Mouse (Mus musculus) hindbrain, embryonic 16.5 days (tissue): ENCODE results near the gene Mpo. TPM values are rescaled to one million over a fixed set of nuclear protein-coding genes. Genes with fewer than 3 reads are reported as not detected.

Experiments
- ATAC-seq: fragments of 200-750 bp; cut with Nextera tagmentation; 2 replicates; pipeline ENCODE4 v1.8.0; 2017; ENCODE audit warnings: moderate TSS enrichment, moderate library complexity
- H3K27ac ChIP-seq: fragments of 300-500 bp; sonication (generic); 2 replicates; pipeline ENCODE4 v1.5.1; 2014; ENCODE audit warnings: low read depth, mild to moderate bottlenecking, control low read depth, low read length, moderate library complexity
- H3K27me3 ChIP-seq: fragments of 300-500 bp; sonication (generic); replicated peaks from 2 replicates; pipeline ENCODE4 v1.6.1; 2014; ENCODE audit warnings: low read length; ENCODE audit not compliant: control insufficient read depth, insufficient read depth
- H3K36me3 ChIP-seq: fragments of 300-500 bp; sonication (generic); 2 replicates; pipeline ENCODE4 v1.6.1; 2014; ENCODE audit warnings: mild to moderate bottlenecking, low read length, moderate library complexity, mixed read lengths; ENCODE audit not compliant: control insufficient read depth, insufficient read depth
- H3K4me1 ChIP-seq: fragments of 300-500 bp; sonication (generic); 2 replicates; pipeline ENCODE4 v1.6.1; 2014; ENCODE audit warnings: low read depth, low read length; ENCODE audit not compliant: control insufficient read depth, insufficient read depth
- H3K4me2 ChIP-seq: fragments of 300-500 bp; sonication (generic); 2 replicates; pipeline ENCODE4 v1.6.1; 2014; ENCODE audit warnings: mild to moderate bottlenecking, low read length, control low read depth, moderate library complexity
- H3K4me3 ChIP-seq: fragments of 300-500 bp; sonication (generic); 2 replicates; pipeline ENCODE4 v1.5.1; 2014; ENCODE audit warnings: mild to moderate bottlenecking, low read length, control low read depth, moderate library complexity
- H3K9ac ChIP-seq: fragments of 300-500 bp; sonication (generic); 2 replicates; pipeline ENCODE4 v1.6.1; 2014; ENCODE audit warnings: low read depth, mild to moderate bottlenecking, control low read depth, low read length, moderate library complexity
- H3K9me3 ChIP-seq: fragments of 300-500 bp; sonication (generic); 2 replicates; pipeline ENCODE4 v1.6.1; 2014; ENCODE audit warnings: mild to moderate bottlenecking, low read length, moderate library complexity; ENCODE audit not compliant: control insufficient read depth
- WGBS: fragments of 180-500 bp; shearing (Covaris S2); extraction: QIAGEN DNeasy Blood & Tissue Kit; methylation state at CpG from one replicate; pipeline ENCODE4 v1.1.7; 2014; 5-methylcytosine and 5-hydroxymethylcytosine counted together
- polyA plus RNA-seq: library from polyadenylated mRNA; unstranded; fragments of >200 nt; fragmentation: Nextera tagmentation; extraction: Ambion mirVana; gene quantifications from 2 replicates; pipeline ENCODE4 v1.2.1, GENCODE M21; 2015

The Mpo gene
- polyA plus RNA-seq, 1 experiment from 2014 or later, result 0.10 TPM

GRCm38 (mm10) chr11:87778915-87779314 is 14.5 kb upstream of the Mpo start:
- no peak overlapping the region for H3K27ac ChIP-seq
- H3K4me3 ChIP-seq, result peak overlapping the region; percentile 34; the same call in 1 of the 2 replicates
- H3K9me3 ChIP-seq, result no peaks in the 10 kb centered on the region
- whole genome bisulfite sequencing, result 41% methylated on average over 12 of the region's 12 CpGs
- H3K27me3 ChIP-seq, result no peaks in the 10 kb centered on the region; the same call in 1 of the 2 replicates
- H3K4me2 ChIP-seq, result peak overlapping the region; percentile 60
- peak overlapping the region; percentile 62 for H3K9ac ChIP-seq
- ATAC-seq, result 0 out of 2 replicates have a peak, but pooled peaks have one; percentile 25
- H3K36me3 ChIP-seq, result peaks cover 17% of the 10 kb centered on the region
- H3K4me1 ChIP-seq, result peaks cover 8% of the 10 kb centered on the region; the same call in 1 of the 2 replicates

GRCm38 (mm10) chr11:87779392-87779791 is 14.0 kb upstream of the Mpo start:
- no peak for ATAC-seq
- H3K9me3 ChIP-seq, result no peaks in the 10 kb centered on the region
- no peak overlapping the region for H3K9ac ChIP-seq
- WGBS, result 81% methylated on average over 4 of the region's 4 CpGs
- peaks cover 17% of the 10 kb centered on the region for H3K36me3 ChIP-seq
- H3K4me1 ChIP-seq, result peaks cover 8% of the 10 kb centered on the region; the same call in 1 of the 2 replicates
- H3K27ac ChIP-seq, result no peak overlapping the region
- H3K4me2 ChIP-seq, result no peak overlapping the region
- H3K27me3 ChIP-seq, result no peaks in the 10 kb centered on the region; the same call in 1 of the 2 replicates
- no peak overlapping the region for H3K4me3 ChIP-seq

- Histone ChIP-seq H3K27ac (no peak overlapping the region), H3K4me3 (no peak overlapping the region), H3K9ac (no peak overlapping the region), H3K4me1 (peaks cover 8% of the 10 kb centered on the region; the same call in 1 of the 2 replicates), H3K9me3 (no peaks in the 10 kb centered on the region), H3K27me3 (no peaks in the 10 kb centered on the region; the same call in 1 of the 2 replicates), H3K4me2 (no peak overlapping the region), H3K36me3 (peaks cover 15% of the 10 kb centered on the region)
- no peak for ATAC-seq
- 83% methylated on average over 8 of the region's 8 CpGs for WGBS
Measured at GRCm38 (mm10) chr11:87780130-87780529, 13.3 kb upstream of the Mpo start.

DNA sequence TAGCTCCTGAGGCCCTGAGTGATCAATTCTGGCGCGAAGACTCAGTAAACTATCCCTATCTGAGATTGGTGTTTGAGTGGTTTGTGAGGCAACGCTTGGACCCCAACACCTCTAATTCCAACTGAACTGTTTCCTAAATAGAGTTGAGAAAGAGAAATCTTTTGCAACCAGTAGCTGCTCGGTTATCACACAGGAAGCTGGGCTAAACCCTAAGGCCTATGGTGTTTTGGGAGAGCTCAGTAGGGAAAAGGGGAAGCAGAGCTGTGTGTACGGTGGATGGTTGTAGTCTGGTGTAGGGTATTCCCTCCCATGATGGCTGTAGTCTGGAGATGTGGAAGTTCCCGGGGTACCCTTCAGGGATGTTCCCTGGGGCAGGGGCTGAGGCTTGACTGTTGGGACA is 3.3 kb upstream of the Mpo start:
- Histone ChIP-seq H3K4me3 (no peak overlapping the region), H3K36me3 (peaks cover under 1% of the 10 kb centered on the region; the same call in 1 of the 2 replicates), H3K27ac (no peak overlapping the region), H3K4me1 (no peaks in the 10 kb centered on the region), H3K9ac (no peak overlapping the region), H3K9me3 (no peaks in the 10 kb centered on the region), H3K27me3 (no peaks in the 10 kb centered on the region), H3K4me2 (no peak overlapping the region)
- WGBS, result 93% methylated on average over 6 of the region's 6 CpGs
- no peak for ATAC-seq

GRCm38 (mm10) chr11:87801711-87802275 is 8.4 kb downstream of the Mpo start:
- no peak for ATAC-seq
- no peaks in the 10 kb centered on the region for H3K36me3 ChIP-seq
- no peak overlapping the region for H3K4me2 ChIP-seq
- no peak overlapping the region for H3K27ac ChIP-seq
- no peaks in the 10 kb centered on the region for H3K27me3 ChIP-seq
- H3K4me3 ChIP-seq, result no peak overlapping the region
- H3K4me1 ChIP-seq, result no peaks in the 10 kb centered on the region; the same call in 1 of the 2 replicates
- WGBS, result 87% methylated on average over 22 of the region's 22 CpGs
- no peaks in the 10 kb centered on the region for H3K9me3 ChIP-seq
- no peak overlapping the region for H3K9ac ChIP-seq

DNA sequence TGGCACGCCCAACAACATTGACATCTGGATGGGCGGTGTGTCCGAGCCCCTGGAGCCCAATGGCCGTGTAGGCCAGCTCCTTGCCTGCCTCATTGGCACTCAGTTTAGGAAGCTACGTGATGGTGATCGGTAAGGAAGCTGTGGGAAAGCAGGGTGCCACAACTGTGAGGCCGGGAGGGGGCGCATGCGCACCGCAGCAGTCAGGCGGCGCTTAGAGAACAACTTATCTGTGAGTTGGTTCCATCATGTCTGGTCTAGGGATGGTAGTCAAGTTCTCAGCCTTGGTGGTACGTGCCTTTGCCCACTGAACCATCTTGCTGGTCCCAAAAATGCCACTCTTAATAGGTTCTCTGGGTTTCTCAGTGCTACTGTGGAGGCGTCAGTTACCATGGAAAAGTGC is 9.2 kb downstream of the Mpo start:
- H3K36me3 ChIP-seq, result no peaks in the 10 kb centered on the region
- H3K27ac ChIP-seq, result no peak overlapping the region
- no peaks in the 10 kb centered on the region for H3K9me3 ChIP-seq
- H3K9ac ChIP-seq, result no peak overlapping the region
- no peak overlapping the region for H3K4me3 ChIP-seq
- H3K4me1 ChIP-seq, result no peaks in the 10 kb centered on the region
- H3K4me2 ChIP-seq, result no peak overlapping the region
- 58% methylated on average over 14 of the region's 14 CpGs for WGBS
- no peaks in the 10 kb centered on the region for H3K27me3 ChIP-seq
- no peak for ATAC-seq

DNA sequence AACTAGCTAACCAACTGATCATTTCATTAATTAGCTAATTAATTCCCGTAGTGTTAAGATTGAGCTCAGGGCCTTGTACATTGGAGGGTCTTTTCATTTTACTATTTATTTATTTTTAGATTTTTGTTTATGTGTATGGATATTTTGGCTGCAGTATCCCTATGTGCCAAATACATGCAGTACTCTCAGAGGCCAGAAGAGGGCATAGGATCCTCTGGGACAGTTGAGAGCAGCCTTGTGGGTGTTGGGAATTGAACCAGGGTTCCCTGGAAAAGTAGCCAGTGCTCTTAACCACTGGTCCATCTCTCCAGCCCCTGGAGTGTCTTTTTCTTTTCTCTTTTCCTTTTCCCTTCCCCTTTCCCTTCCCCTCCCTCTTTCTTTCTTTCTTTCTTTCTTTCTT is 12.1 kb downstream of the Mpo start:
- WGBS, result 78% methylated on average over 1 of the region's 1 CpGs
- H3K36me3 ChIP-seq, result no peaks in the 10 kb centered on the region
- H3K9me3 ChIP-seq, result no peaks in the 10 kb centered on the region
- no peaks in the 10 kb centered on the region for H3K27me3 ChIP-seq
- no peak overlapping the region for H3K27ac ChIP-seq
- no peak overlapping the region for H3K4me3 ChIP-seq
- no peak for ATAC-seq
- no peak overlapping the region for H3K4me2 ChIP-seq
- H3K9ac ChIP-seq, result no peak overlapping the region
- no peaks in the 10 kb centered on the region for H3K4me1 ChIP-seq

DNA sequence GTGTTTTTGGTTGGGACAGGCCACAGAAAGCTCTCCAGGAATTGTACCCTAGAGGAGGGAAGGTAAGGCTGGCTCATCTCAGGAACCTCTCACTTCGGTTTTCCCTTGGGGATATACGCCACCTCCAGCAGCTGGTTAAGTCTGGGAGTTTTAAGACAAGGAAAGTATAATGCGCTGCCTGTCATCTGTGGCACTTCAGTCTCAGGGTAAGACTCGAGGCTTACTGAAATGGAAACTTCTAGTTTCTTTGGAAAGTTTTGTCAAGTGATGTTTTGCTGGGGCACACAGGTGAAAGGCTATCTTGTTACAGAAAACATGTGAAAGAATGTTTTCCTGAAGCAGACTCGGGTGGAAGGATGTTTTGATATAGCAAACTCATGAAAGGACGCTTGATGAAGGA is 14.1 kb downstream of the Mpo start:
- Histone ChIP-seq H3K36me3 (no peaks in the 10 kb centered on the region), H3K9me3 (no peaks in the 10 kb centered on the region), H3K4me3 (no peak overlapping the region), H3K9ac (no peak overlapping the region), H3K27ac (no peak overlapping the region), H3K4me2 (no peak overlapping the region), H3K4me1 (peaks cover 3% of the 10 kb centered on the region; the same call in 1 of the 2 replicates), H3K27me3 (no peaks in the 10 kb centered on the region)
- ATAC-seq, result no peak
- 84% methylated on average over 6 of the region's 6 CpGs for WGBS

- Histone ChIP-seq H3K4me2 (no peak overlapping the region), H3K27ac (no peak overlapping the region), H3K9ac (no peak overlapping the region), H3K27me3 (no peaks in the 10 kb centered on the region), H3K4me1 (peaks cover 3% of the 10 kb centered on the region; the same call in 1 of the 2 replicates), H3K36me3 (no peaks in the 10 kb centered on the region), H3K4me3 (no peak overlapping the region), H3K9me3 (no peaks in the 10 kb centered on the region)
- 92% methylated on average over 7 of the region's 7 CpGs for WGBS
- ATAC-seq, result no peak
Measured at GRCm38 (mm10) chr11:87808236-87808635, 14.9 kb downstream of the Mpo start.
